Comparison of ENCODE assay signal across 1 mouse cellular context in the genomic region with DNA sequence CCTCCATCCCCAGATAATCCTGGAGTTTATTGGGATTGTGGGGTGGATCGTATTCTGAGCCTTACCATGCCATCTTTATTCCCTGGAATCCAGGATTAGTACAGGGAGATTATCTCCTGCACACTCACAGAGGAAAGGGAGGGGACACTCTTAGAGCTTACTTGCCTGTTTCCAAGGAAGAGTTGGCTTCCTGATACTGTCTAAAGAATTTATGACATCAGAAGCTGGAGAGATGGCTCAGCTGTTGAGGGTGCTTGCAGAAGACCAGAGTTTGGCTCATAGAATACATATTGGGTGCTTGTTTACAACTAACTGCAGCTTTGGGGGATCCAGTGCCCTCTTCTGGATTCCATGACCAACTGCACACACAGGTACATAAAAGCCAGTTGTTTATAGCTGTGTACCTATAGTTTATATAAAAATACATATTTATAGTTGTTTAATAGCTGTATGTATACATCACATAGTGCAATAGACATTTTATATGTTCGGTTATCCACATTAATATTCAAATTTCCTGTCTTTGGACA.
TF ChIP-seq lines count a peak whose summit lies in the region.

No protein-coding gene starts in this region.

TF ChIP-seq in CH12.LX, 34 proteins besides CTCF, POLR2A, EP300 and RAD21 (continued from another document):
- TF ChIP-seq ZNF384 (IDR thresholded peaks at IDR 0.05; ENCODE audit: low read depth, low read length) (no peak), IRF4 (IDR thresholded peaks at IDR 0.05; ENCODE audit: low read depth, low read length) (no peak)
